ENCODE assay signal across 27 mouse cellular contexts in genomic region chr4:57651547-57651946, GRCm38 (mm10).
DNase-seq lines count a peak whose midpoint lies in the region; ATAC-seq and TF ChIP-seq lines count a peak whose summit lies in the region.
"Had no signal": no experiment of that assay in that cellular context is flagged by ENCODE, and none has a peak within 500 bp of the region (broad histone marks: within the 10 kb centered on the region; RNA-seq: fewer than 3 reads in every experiment).

No protein-coding gene starts in this region.

- no peaks in the 10 kb centered on the region for H3K27me3 ChIP-seq in forebrain, embryonic 11.5 days (ENCODE audit: control insufficient read depth, insufficient read depth, low read length)
- H3K27me3 ChIP-seq in forebrain, embryonic 14.5 days (replicated peaks; ENCODE audit: control insufficient read depth, insufficient read depth, low read length): no peaks in the 10 kb centered on the region
- H3K27me3 ChIP-seq in C2C12 (ENCODE audit: control insufficient read depth, insufficient read depth, insufficient read length) (no peaks in the 10 kb centered on the region), myocyte (ENCODE audit: control insufficient read depth, insufficient read depth, insufficient read length) (no peaks in the 10 kb centered on the region)
- no peaks in the 10 kb centered on the region for H3K27me3 ChIP-seq in intestine, postnatal 0 days (replicated peaks; ENCODE audit: control insufficient read depth, insufficient read depth, low read length)
- H3K27me3 ChIP-seq: embryonic facial prominence, embryonic 15.5 days; forebrain, embryonic 13.5 days; heart, embryonic 13.5 days had no signal

- H3K79me2 ChIP-seq in C2C12 (ENCODE audit: control insufficient read depth, insufficient read depth): no peaks in the 10 kb centered on the region
- peaks cover 10% of the 10 kb centered on the region for H3K79me2 ChIP-seq in myocyte (ENCODE audit: control insufficient read depth, insufficient read depth)

- H3ac ChIP-seq in C2C12 (ENCODE audit: control insufficient read depth, insufficient read length, low read depth) (no peak overlapping the region), myocyte (ENCODE audit: control insufficient read depth, insufficient read length) (no peak overlapping the region)

- TF ChIP-seq POLR2A in myocyte (IDR thresholded peaks at IDR 0.05; ENCODE audit: insufficient read length, low read depth): no peak

- H3K36me3 ChIP-seq in forebrain, embryonic 11.5 days (ENCODE audit: control insufficient read depth, insufficient read depth, low read length): no peaks in the 10 kb centered on the region
- H3K36me3 ChIP-seq in forebrain, embryonic 14.5 days (ENCODE audit: control insufficient read depth, insufficient read depth, low read length): no peaks in the 10 kb centered on the region
- peaks cover 11% of the 10 kb centered on the region for H3K36me3 ChIP-seq in C2C12 (ENCODE audit: control insufficient read depth, insufficient read depth)
- peaks cover 24% of the 10 kb centered on the region for H3K36me3 ChIP-seq in myocyte (ENCODE audit: control insufficient read depth, insufficient read depth)
- H3K36me3 ChIP-seq in intestine, postnatal 0 days (ENCODE audit: control insufficient read depth, insufficient read depth): no peaks in the 10 kb centered on the region

- no peaks in the 10 kb centered on the region for H3K79me3 ChIP-seq in C2C12 (ENCODE audit: low read depth)

- no peak for ATAC-seq in forebrain, embryonic 11.5 days (replicated peaks; ENCODE audit: low FRiP score)
- no peak for ATAC-seq in forebrain, embryonic 14.5 days
- no peak for ATAC-seq in intestine, postnatal 0 days
- ATAC-seq: activated CD4-positive, CD25-positive, alpha-beta regulatory T cell, adult 4 months; forebrain, embryonic 13.5 days; forebrain, postnatal 0 days; hindbrain, postnatal 0 days; inflammation-experienced regulatory T-cells, adult 6 months; intestine, embryonic 16.5 days had no signal

- no peaks in the 10 kb centered on the region for H3K4me1 ChIP-seq in forebrain, embryonic 11.5 days (replicated peaks; ENCODE audit: control insufficient read depth, insufficient read depth, low read length)
- H3K4me1 ChIP-seq in forebrain, embryonic 14.5 days (ENCODE audit: control insufficient read depth, insufficient read depth, low read length): no peaks in the 10 kb centered on the region
- H3K4me1 ChIP-seq in intestine, postnatal 0 days (replicated peaks; ENCODE audit: control insufficient read depth, insufficient read depth, low read length): no peaks in the 10 kb centered on the region
- H3K4me1 ChIP-seq: forebrain, embryonic 13.5 days had no signal

- no peak for TF ChIP-seq CTCF in layer of hippocampus, adult 2 months (conservative IDR thresholded peaks at IDR 0.05)
- no peak for TF ChIP-seq CTCF in C2C12 (IDR thresholded peaks at IDR 0.05; ENCODE audit: control insufficient read depth, insufficient read depth, insufficient read length)
- no peak for TF ChIP-seq CTCF in intestine, postnatal 0 days (IDR thresholded peaks at IDR 0.05; ENCODE audit: low read depth)

- no peak overlapping the region for H3K4me3 ChIP-seq in forebrain, embryonic 11.5 days (ENCODE audit: low read depth, low read length)
- H3K4me3 ChIP-seq in forebrain, embryonic 14.5 days (ENCODE audit: low read depth, low read length): no peak overlapping the region
- H3K4me3 ChIP-seq in layer of hippocampus, adult 2 months: no peak overlapping the region
- no peak overlapping the region for H3K4me3 ChIP-seq in C2C12 (ENCODE audit: insufficient read depth, poor library complexity, severe bottlenecking)
- no peak overlapping the region for H3K4me3 ChIP-seq in myocyte
- no peak overlapping the region for H3K4me3 ChIP-seq in intestine, postnatal 0 days (ENCODE audit: low read depth, low read length)
- H3K4me3 ChIP-seq: embryonic facial prominence, embryonic 15.5 days; erythroblast, embryonic 14.5 days; forebrain, embryonic 13.5 days; heart, embryonic 13.5 days had no signal

- 86% methylated on average over 8 of the region's 8 CpGs for WGBS in forebrain, embryonic 11.5 days
- WGBS in forebrain, embryonic 14.5 days: 87% methylated on average over 8 of the region's 8 CpGs
- WGBS in intestine, postnatal 0 days: 86% methylated on average over 8 of the region's 8 CpGs

- no peaks in the 10 kb centered on the region for H3K9me3 ChIP-seq in forebrain, embryonic 11.5 days (ENCODE audit: control insufficient read depth, low read length)
- no peaks in the 10 kb centered on the region for H3K9me3 ChIP-seq in forebrain, embryonic 14.5 days (replicated peaks; ENCODE audit: control insufficient read depth, low read length)
- H3K9me3 ChIP-seq in intestine, postnatal 0 days (ENCODE audit: control insufficient read depth): no peaks in the 10 kb centered on the region
- H3K9me3 ChIP-seq: embryonic facial prominence, embryonic 15.5 days; forebrain, embryonic 13.5 days; heart, embryonic 13.5 days had no signal

- no peak overlapping the region for H3K27ac ChIP-seq in forebrain, embryonic 11.5 days (ENCODE audit: low read depth, low read length)
- H3K27ac ChIP-seq in forebrain, embryonic 14.5 days (ENCODE audit: low read depth, low read length): no peak overlapping the region
- H3K27ac ChIP-seq in layer of hippocampus, adult 2 months: peak overlapping the region; percentile 58
- no peak overlapping the region for H3K27ac ChIP-seq in intestine, postnatal 0 days (ENCODE audit: low read depth, low read length)
- H3K27ac ChIP-seq: embryonic facial prominence, embryonic 15.5 days; forebrain, embryonic 13.5 days; heart, embryonic 13.5 days; hindbrain, embryonic 14.5 days; hindbrain, postnatal 0 days had no signal

- peak; percentile 24 for DNase-seq in forebrain, embryonic 11.5 days (ENCODE audit: low spot score)
- no peak for DNase-seq in forebrain, embryonic 14.5 days (ENCODE audit: low spot score)
- no peak for DNase-seq in layer of hippocampus, adult 2 months (ENCODE audit: low spot score in 2 of 2)
- DNase-seq in layer of hippocampus, postnatal 25 days (ENCODE audit: extremely low spot score in 1 of 2, low spot score in 1 of 2): no peak
- no peak for DNase-seq in cerebellum, postnatal 14 days
- DNase-seq: adrenal gland, adult 8-10 months; adrenal gland, postnatal 25 days; cerebellum, adult 18-20 months; cerebellum, adult 9-11 months; cerebellum, postnatal 36 days; embryo, embryonic 11 days; forebrain, postnatal 0 days; gastrocnemius, postnatal 25 days; heart, postnatal 4 days; kidney, adult 2 months had no signal

- no peak overlapping the region for H3K4me2 ChIP-seq in forebrain, embryonic 11.5 days (ENCODE audit: low read depth, low read length, severe bottlenecking)
- no peak overlapping the region for H3K4me2 ChIP-seq in forebrain, embryonic 14.5 days (ENCODE audit: low read length)
- H3K4me2 ChIP-seq in myocyte (ENCODE audit: low read depth): peak overlapping the region; percentile 55
- H3K4me2 ChIP-seq in intestine, postnatal 0 days (replicated peaks; ENCODE audit: low read depth): no peak overlapping the region
- H3K4me2 ChIP-seq: embryonic facial prominence, embryonic 15.5 days; forebrain, embryonic 13.5 days; heart, embryonic 13.5 days; hindbrain, embryonic 14.5 days had no signal

- H3K9ac ChIP-seq in forebrain, embryonic 11.5 days (ENCODE audit: low read length): no peak overlapping the region
- no peak overlapping the region for H3K9ac ChIP-seq in forebrain, embryonic 14.5 days (ENCODE audit: low read length)
- H3K9ac ChIP-seq in intestine, postnatal 0 days (ENCODE audit: low read depth, low read length): no peak overlapping the region
- H3K9ac ChIP-seq: embryonic facial prominence, embryonic 15.5 days; forebrain, embryonic 13.5 days; forebrain, postnatal 0 days; heart, embryonic 13.5 days; hindbrain, embryonic 14.5 days had no signal

TF ChIP-seq in C2C12, 6 proteins besides CTCF, POLR2A, EP300 and RAD21:
- no peak for TF ChIP-seq MYOG (IDR thresholded peaks at IDR 0.05; ENCODE audit: control insufficient read depth, extremely low read depth, insufficient read length)
- peak; percentile 31 for TF ChIP-seq MYOD1 (IDR thresholded peaks at IDR 0.05; ENCODE audit: control insufficient read depth, insufficient read length, low read depth)

TF ChIP-seq in myocyte, 11 proteins besides CTCF, POLR2A, EP300 and RAD21:
- peak in 1 of 3 experiments; percentile 60 for TF ChIP-seq MYOG (IDR thresholded peaks at IDR 0.05; ENCODE audit: control insufficient read depth in 1 of 3, insufficient read depth in 1 of 3, insufficient read length in 2 of 3, low read depth in 2 of 3)
- TF ChIP-seq MYOD1 (IDR thresholded peaks at IDR 0.05; ENCODE audit: control insufficient read depth in 1 of 3, insufficient read length in 2 of 3, low read depth in 2 of 3): peak in 2 of 3 experiments; percentile 21 to 40
- no peak for TF ChIP-seq REST (IDR thresholded peaks at IDR 0.05; ENCODE audit: insufficient read depth, insufficient read length)
TF ChIP-seq in myocyte: peak in this region for 2.
